Mouse (Mus musculus): ENCODE measurements at regions not wholly inside any gene's neighbourhood (a gene's known extent, or its start where the extent isn't known, plus 50 kb on each side); places are given as distances from the start of the nearest gene placed in this dataset.

GRCm38 (mm10) chr16:64068787-64069673 lies 205.1 kb upstream of the Epha3 start:
- no peaks in the 10 kb centered on the region for H3K27me3 ChIP-seq (replicated peaks)
- no peak overlapping the region for H3K9ac ChIP-seq
- no peak for ATAC-seq (ENCODE audit: insufficient number of reproducible peaks, low FRiP score)
- H3K36me3 ChIP-seq, result no peaks in the 10 kb centered on the region
- no peak overlapping the region for H3K4me2 ChIP-seq
- 45% methylated on average over 13 of the region's 13 CpGs for WGBS
- H3K27ac ChIP-seq (ENCODE audit: poor library complexity, severe bottlenecking), result no peak overlapping the region
- H3K4me3 ChIP-seq, result no peak overlapping the region
- no peaks in the 10 kb centered on the region for H3K9me3 ChIP-seq (replicated peaks)
- H3K4me1 ChIP-seq (replicated peaks), result 0 out of 2 replicates have a peak, but pooled peaks cover 6% of the 10 kb centered on the region

- Histone ChIP-seq H3K27me3 (replicated peaks) (no peaks in the 10 kb centered on the region), H3K36me3 (no peaks in the 10 kb centered on the region), H3K4me2 (no peak overlapping the region), H3K4me1 (replicated peaks) (no peaks in the 10 kb centered on the region), H3K9me3 (replicated peaks) (no peaks in the 10 kb centered on the region), H3K4me3 (no peak overlapping the region), H3K27ac (ENCODE audit: poor library complexity, severe bottlenecking) (no peak overlapping the region), H3K9ac (no peak overlapping the region)
- no peak for ATAC-seq (ENCODE audit: insufficient number of reproducible peaks, low FRiP score)
- WGBS, result 80% methylated on average over 4 of the region's 4 CpGs
Observed at GRCm38 (mm10) chr16:64062584-64062983, 198.6 kb upstream of the Epha3 start.

- Histone ChIP-seq H3K9me3 (replicated peaks) (no peaks in the 10 kb centered on the region), H3K4me2 (no peak overlapping the region), H3K27me3 (replicated peaks) (no peaks in the 10 kb centered on the region), H3K27ac (ENCODE audit: poor library complexity, severe bottlenecking) (no peak overlapping the region), H3K4me1 (replicated peaks) (no peaks in the 10 kb centered on the region), H3K4me3 (no peak overlapping the region), H3K9ac (no peak overlapping the region), H3K36me3 (no peaks in the 10 kb centered on the region)
- 65% methylated on average over 8 of the region's 8 CpGs for WGBS
- no peak for ATAC-seq (ENCODE audit: insufficient number of reproducible peaks, low FRiP score)
Observed at GRCm38 (mm10) chr16:64058712-64059111, 194.7 kb upstream of the Epha3 start.

GRCm38 (mm10) chr16:64054346-64054745 lies 190.4 kb upstream of the Epha3 start:
- no peak for ATAC-seq (ENCODE audit: insufficient number of reproducible peaks, low FRiP score)
- WGBS, result 70% methylated on average over 1 of the region's 1 CpGs
- Histone ChIP-seq H3K4me3 (no peak overlapping the region), H3K4me1 (replicated peaks) (no peaks in the 10 kb centered on the region), H3K4me2 (no peak overlapping the region), H3K27ac (ENCODE audit: poor library complexity, severe bottlenecking) (no peak overlapping the region), H3K9me3 (replicated peaks) (no peaks in the 10 kb centered on the region), H3K27me3 (replicated peaks) (no peaks in the 10 kb centered on the region), H3K9ac (no peak overlapping the region), H3K36me3 (no peaks in the 10 kb centered on the region)

- H3K9me3 ChIP-seq (replicated peaks), result no peaks in the 10 kb centered on the region
- no peaks in the 10 kb centered on the region for H3K36me3 ChIP-seq
- 81% methylated on average over 1 of the region's 1 CpGs for WGBS
- no peaks in the 10 kb centered on the region for H3K4me1 ChIP-seq (replicated peaks)
- no peak overlapping the region for H3K9ac ChIP-seq
- H3K27me3 ChIP-seq (replicated peaks), result no peaks in the 10 kb centered on the region
- no peak for ATAC-seq (ENCODE audit: insufficient number of reproducible peaks, low FRiP score)
- H3K4me2 ChIP-seq, result no peak overlapping the region
- H3K27ac ChIP-seq (ENCODE audit: poor library complexity, severe bottlenecking), result no peak overlapping the region
- H3K4me3 ChIP-seq, result no peak overlapping the region
Observed at GRCm38 (mm10) chr16:64048026-64048425, 184.1 kb upstream of the Epha3 start.

GRCm38 (mm10) chr16:64033049-64033448 lies 169.1 kb upstream of the Epha3 start:
- Histone ChIP-seq H3K9ac (no peak overlapping the region), H3K9me3 (replicated peaks) (no peaks in the 10 kb centered on the region), H3K4me1 (replicated peaks) (no peaks in the 10 kb centered on the region; the same call in 1 of the 2 replicates), H3K36me3 (no peaks in the 10 kb centered on the region), H3K27ac (ENCODE audit: poor library complexity, severe bottlenecking) (no peak overlapping the region), H3K4me3 (no peak overlapping the region), H3K4me2 (0 out of 2 replicates have a peak overlapping the region, but pooled peaks have one; percentile 19), H3K27me3 (replicated peaks) (no peaks in the 10 kb centered on the region)
- WGBS, result 52% methylated on average over 10 of the region's 10 CpGs
- no peak for ATAC-seq (ENCODE audit: insufficient number of reproducible peaks, low FRiP score)

- ATAC-seq (ENCODE audit: insufficient number of reproducible peaks, low FRiP score), result no peak
- no peak overlapping the region for H3K27ac ChIP-seq (ENCODE audit: poor library complexity, severe bottlenecking)
Observed at GRCm38 (mm10) chr16:64023981-64024380, 160.0 kb upstream of the Epha3 start.

GRCm38 (mm10) chr16:64000884-64001283 lies 136.9 kb upstream of the Epha3 start:
- ATAC-seq (ENCODE audit: insufficient number of reproducible peaks, low FRiP score), result no peak
- no peak overlapping the region for H3K4me2 ChIP-seq
- 78% methylated on average over 5 of the region's 5 CpGs for WGBS
- no peaks in the 10 kb centered on the region for H3K9me3 ChIP-seq (replicated peaks)
- no peaks in the 10 kb centered on the region for H3K4me1 ChIP-seq (replicated peaks)
- no peak overlapping the region for H3K9ac ChIP-seq
- no peaks in the 10 kb centered on the region for H3K36me3 ChIP-seq
- no peak overlapping the region for H3K4me3 ChIP-seq
- H3K27me3 ChIP-seq (replicated peaks), result no peaks in the 10 kb centered on the region
- no peak overlapping the region for H3K27ac ChIP-seq (ENCODE audit: poor library complexity, severe bottlenecking)

More at GRCm38 (mm10) chr16:64023981-64024380, 160.0 kb upstream of the Epha3 start:
- Histone ChIP-seq H3K4me1 (replicated peaks) (no peaks in the 10 kb centered on the region), H3K9ac (no peak overlapping the region), H3K27me3 (replicated peaks) (no peaks in the 10 kb centered on the region), H3K36me3 (no peaks in the 10 kb centered on the region), H3K4me2 (no peak overlapping the region), H3K9me3 (replicated peaks) (no peaks in the 10 kb centered on the region), H3K4me3 (no peak overlapping the region)

GRCm38 (mm10) chr16:63967407-63967806 lies 103.4 kb upstream of the Epha3 start:
- H3K9me3 ChIP-seq (replicated peaks), result no peaks in the 10 kb centered on the region
- H3K4me2 ChIP-seq, result no peak overlapping the region
- H3K9ac ChIP-seq, result no peak overlapping the region
- no peaks in the 10 kb centered on the region for H3K4me1 ChIP-seq (replicated peaks)
- no peak overlapping the region for H3K27ac ChIP-seq (ENCODE audit: poor library complexity, severe bottlenecking)
- H3K4me3 ChIP-seq, result no peak overlapping the region
- H3K36me3 ChIP-seq, result no peaks in the 10 kb centered on the region
- no peaks in the 10 kb centered on the region for H3K27me3 ChIP-seq (replicated peaks)
- no peak for ATAC-seq (ENCODE audit: insufficient number of reproducible peaks, low FRiP score)
- WGBS, result 80% methylated on average over 2 of the region's 2 CpGs

GRCm38 (mm10) chr16:63960786-63961185 lies 96.8 kb upstream of the Epha3 start:
- H3K4me2 ChIP-seq, result no peak overlapping the region
- no peaks in the 10 kb centered on the region for H3K36me3 ChIP-seq
- H3K9ac ChIP-seq, result no peak overlapping the region
- 68% methylated on average over 1 of the region's 1 CpGs for WGBS
- ATAC-seq (ENCODE audit: insufficient number of reproducible peaks, low FRiP score), result no peak
- H3K9me3 ChIP-seq (replicated peaks), result no peaks in the 10 kb centered on the region
- no peaks in the 10 kb centered on the region for H3K27me3 ChIP-seq (replicated peaks)
- H3K4me3 ChIP-seq, result no peak overlapping the region
- H3K4me1 ChIP-seq (replicated peaks), result no peaks in the 10 kb centered on the region
- no peak overlapping the region for H3K27ac ChIP-seq (ENCODE audit: poor library complexity, severe bottlenecking)

- no peak overlapping the region for H3K4me2 ChIP-seq
- H3K4me1 ChIP-seq (replicated peaks), result no peaks in the 10 kb centered on the region
- 61% methylated on average over 6 of the region's 6 CpGs for WGBS
- no peak overlapping the region for H3K9ac ChIP-seq
- no peak overlapping the region for H3K27ac ChIP-seq (ENCODE audit: poor library complexity, severe bottlenecking)
- H3K36me3 ChIP-seq, result no peaks in the 10 kb centered on the region
- no peak overlapping the region for H3K4me3 ChIP-seq
- H3K27me3 ChIP-seq (replicated peaks), result no peaks in the 10 kb centered on the region
- no peak for ATAC-seq (ENCODE audit: insufficient number of reproducible peaks, low FRiP score)
- no peaks in the 10 kb centered on the region for H3K9me3 ChIP-seq (replicated peaks)
Observed at GRCm38 (mm10) chr16:63958154-63958553, 94.2 kb upstream of the Epha3 start.

- Histone ChIP-seq H3K9ac (no peak overlapping the region), H3K4me2 (no peak overlapping the region), H3K4me1 (replicated peaks) (no peaks in the 10 kb centered on the region), H3K4me3 (no peak overlapping the region), H3K27me3 (replicated peaks) (no peaks in the 10 kb centered on the region), H3K27ac (ENCODE audit: poor library complexity, severe bottlenecking) (no peak overlapping the region), H3K9me3 (replicated peaks) (no peaks in the 10 kb centered on the region; the same call in 1 of the 2 replicates), H3K36me3 (no peaks in the 10 kb centered on the region)
- no peak for ATAC-seq (ENCODE audit: insufficient number of reproducible peaks, low FRiP score)
- WGBS, result 71% methylated on average over 3 of the region's 3 CpGs
Observed at GRCm38 (mm10) chr16:63925195-63925594, 61.2 kb upstream of the Epha3 start.
